Mouse (Mus musculus) brain, embryonic 14.5 days (tissue): Measurements from ENCODE around the gene Btbd2.
A peak's percentile ranks its signal among the peaks of the same experiment; 100 is the strongest.

Source experiments
- CTCF ChIP-seq: fragments of 200-500 bp; IDR thresholded peaks from 2 replicates; pipeline ENCODE4 v1.5.1; 2012; ENCODE audit warnings: inconsistent platforms, mild to moderate bottlenecking, moderate library complexity, borderline replicate concordance; ENCODE audit not compliant: insufficient read depth, insufficient read length; ENCODE audit errors: extremely low read depth
- POLR2A ChIP-seq: fragments of 200-500 bp; IDR thresholded peaks from 2 replicates; pipeline ENCODE4 v1.6.1; 2012; ENCODE audit warnings: mild to moderate bottlenecking, inconsistent platforms, borderline replicate concordance; ENCODE audit not compliant: poor library complexity, insufficient read depth, insufficient read length, severe bottlenecking; ENCODE audit errors: extremely low read depth

DNA sequence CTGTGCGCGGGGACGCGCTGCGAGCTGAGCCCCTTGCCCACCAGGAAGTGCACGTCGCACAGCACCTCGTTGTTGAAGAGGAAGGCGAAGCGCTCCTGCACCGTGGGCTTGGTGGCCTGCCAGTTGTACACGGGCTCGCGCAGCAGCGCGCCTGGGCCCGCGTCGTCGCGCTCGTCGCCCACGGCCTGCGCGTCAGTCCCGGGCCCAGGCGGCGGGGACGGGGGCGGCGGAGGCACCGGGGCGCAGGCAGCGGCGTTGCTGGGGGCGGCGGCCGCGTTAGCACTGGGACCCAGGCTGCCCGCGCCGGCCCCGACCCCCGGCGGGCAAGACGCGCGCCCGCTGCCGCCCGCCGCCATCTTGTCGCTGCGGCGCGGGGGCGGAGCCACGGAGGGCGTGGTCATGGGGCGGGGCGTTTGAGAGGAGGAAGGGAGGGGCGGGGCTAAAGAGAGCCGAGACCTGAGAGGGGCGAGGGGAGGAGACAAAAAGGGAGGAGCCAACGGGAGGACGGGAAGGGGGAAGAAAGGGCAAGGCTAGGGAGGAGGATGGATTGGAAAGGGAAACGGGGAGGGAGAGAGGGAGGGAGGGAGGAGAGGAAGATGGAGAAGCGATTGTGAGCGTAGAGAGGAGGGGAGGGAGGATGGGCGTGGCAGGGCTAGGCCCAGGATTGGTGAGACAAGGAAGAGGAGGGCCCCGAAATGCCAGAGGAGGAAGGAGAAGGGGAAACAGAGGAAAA, 575 bp downstream of the Btbd2 start:
- TF ChIP-seq CTCF: no peak
- TF ChIP-seq POLR2A: peak; percentile 91
